Mouse (Mus musculus) MEL (cell line): ENCODE measurements around the gene Gm10295. TPM values are rescaled to one million over a fixed set of nuclear protein-coding genes. Genes with fewer than 3 reads are reported as not detected.

Experiments
- DNase-seq: peaks from one replicate; pipeline ENCODE4 v3.0.0; 2011; ENCODE audit warnings: low read depth, low spot score
- H3K27ac ChIP-seq: 2 replicates; pipeline ENCODE4 v1.5.1; 2012; ENCODE audit warnings: low read depth, mild to moderate bottlenecking, control low read depth, low read length, moderate library complexity; ENCODE audit not compliant: control insufficient read depth
- H3K27me3 ChIP-seq, 2 experiments: fragments of 150-350 bp in 1 of 2; sonication (generic) in 1 of 2; 2 replicates each; pipeline ENCODE4 v1.6.1; 2012; ENCODE audit warnings: low read length in 2 of 2, mild to moderate bottlenecking in 2 of 2, improper control_type of control experiment in 1 of 2, moderate library complexity in 1 of 2; ENCODE audit not compliant: insufficient read depth in 2 of 2, control insufficient read depth in 1 of 2
- H3K36me3 ChIP-seq, 2 experiments: 2 replicates each; pipeline ENCODE4 v1.6.1; 2012 to 2014; ENCODE audit warnings: low read length in 2 of 2, improper control_type of control experiment in 1 of 2, inconsistent platforms in 1 of 2, mild to moderate bottlenecking in 1 of 2; ENCODE audit not compliant: insufficient read depth in 2 of 2, control insufficient read depth in 1 of 2
- H3K4me1 ChIP-seq, 2 experiments: fragments of 150-350 bp in 1 of 2; sonication (generic) in 1 of 2; 2 replicates each; pipeline ENCODE4 v1.6.1; 2012; ENCODE audit warnings: low read length in 2 of 2, improper control_type of control experiment in 1 of 2, mild to moderate bottlenecking in 1 of 2; ENCODE audit not compliant: insufficient read depth in 2 of 2, control insufficient read depth in 1 of 2
- H3K4me3 ChIP-seq, 2 experiments: fragments of 150-350 bp in 1 of 2; sonication (generic) in 1 of 2; 2 replicates each; pipeline ENCODE4 v1.5.1; 2012; ENCODE audit warnings: low read depth in 2 of 2, low read length in 2 of 2, mild to moderate bottlenecking in 2 of 2, moderate library complexity in 2 of 2, control low read depth in 1 of 2, improper control_type of control experiment in 1 of 2; ENCODE audit not compliant: control insufficient read depth in 1 of 2, insufficient read depth in 1 of 2
- H3K79me2 ChIP-seq: 2 replicates; pipeline ENCODE4 v1.6.1; 2012; ENCODE audit warnings: mild to moderate bottlenecking, low read length, moderate library complexity; ENCODE audit not compliant: control insufficient read depth, poor library complexity, insufficient read depth
- H3K9ac ChIP-seq: 2 replicates; pipeline ENCODE4 v1.6.1; 2012; ENCODE audit warnings: low read depth, mild to moderate bottlenecking, control low read depth, low read length, moderate library complexity; ENCODE audit not compliant: control insufficient read depth, poor library complexity, severe bottlenecking
- H3K9me3 ChIP-seq: fragments of 150-350 bp; sonication (generic); replicated peaks from 2 replicates; pipeline ENCODE4 v1.6.1; 2012; ENCODE audit warnings: mild to moderate bottlenecking, low read length, improper control_type of control experiment, moderate library complexity; ENCODE audit not compliant: insufficient read depth
- BHLHE40 ChIP-seq: IDR thresholded peaks from 2 replicates; pipeline ENCODE4 v1.6.1; 2012; ENCODE audit warnings: low read depth, mild to moderate bottlenecking, inconsistent platforms, low read length, improper control_type of control experiment, borderline replicate concordance
- CHD1 ChIP-seq: IDR thresholded peaks from 2 replicates; pipeline ENCODE4 v1.6.1; 2012; ENCODE audit warnings: low read depth, mild to moderate bottlenecking, inconsistent platforms, low read length, improper control_type of control experiment
- ELF1 ChIP-seq: IDR thresholded peaks from 2 replicates; pipeline ENCODE4 v1.6.1; 2014; ENCODE audit warnings: low read depth, mild to moderate bottlenecking, inconsistent platforms, low read length, improper control_type of control experiment, moderate library complexity
- ETS1 ChIP-seq: IDR thresholded peaks from 2 replicates; pipeline ENCODE4 v1.6.1; 2012; ENCODE audit warnings: low read depth, mild to moderate bottlenecking, inconsistent platforms, low read length, improper control_type of control experiment, moderate library complexity
- GATA1 ChIP-seq: IDR thresholded peaks from 2 replicates; pipeline ENCODE4 v1.6.1; 2011; ENCODE audit warnings: low read depth, low read length, improper control_type of control experiment
- KAT2A ChIP-seq: conservative IDR thresholded peaks from 2 replicates; pipeline ENCODE4 v1.6.1; 2012; ENCODE audit warnings: low read depth, low read length, improper control_type of control experiment, inconsistent platforms
- MAFK ChIP-seq: IDR thresholded peaks from 2 replicates; pipeline ENCODE4 v1.6.1; 2011; ENCODE audit warnings: low read depth, mild to moderate bottlenecking, low read length, improper control_type of control experiment, borderline replicate concordance
- MAX ChIP-seq: IDR thresholded peaks from 2 replicates; pipeline ENCODE4 v1.6.1; 2011; ENCODE audit warnings: low read length, improper control_type of control experiment
- MEF2A ChIP-seq: IDR thresholded peaks from 2 replicates; pipeline ENCODE4 v1.6.1; 2014; ENCODE audit warnings: low read depth, mild to moderate bottlenecking, inconsistent platforms, low read length, improper control_type of control experiment; ENCODE audit not compliant: poor library complexity, insufficient replicate concordance, severe bottlenecking; ENCODE audit errors: extremely low read depth
- MXI1 ChIP-seq: IDR thresholded peaks from 2 replicates; pipeline ENCODE4 v1.6.1; 2011; ENCODE audit warnings: mild to moderate bottlenecking, low read depth, low read length, improper control_type of control experiment
- MYB ChIP-seq: IDR thresholded peaks from 2 replicates; pipeline ENCODE4 v1.6.1; 2011; ENCODE audit warnings: mild to moderate bottlenecking, low read depth, low read length, improper control_type of control experiment
- MYC ChIP-seq: IDR thresholded peaks from 2 replicates; pipeline ENCODE4 v1.6.1; 2011; ENCODE audit warnings: low read depth, mild to moderate bottlenecking, low read length, improper control_type of control experiment, moderate library complexity
- NELFE ChIP-seq: IDR thresholded peaks from 2 replicates; pipeline ENCODE4 v1.6.1; 2011; ENCODE audit warnings: low read depth, low read length, improper control_type of control experiment
- NRF1 ChIP-seq: IDR thresholded peaks from 2 replicates; pipeline ENCODE4 v1.6.1; 2014; ENCODE audit warnings: low read depth, mild to moderate bottlenecking, inconsistent platforms, low read length, improper control_type of control experiment, moderate library complexity; ENCODE audit not compliant: poor library complexity, insufficient read depth, severe bottlenecking
- POLR2A ChIP-seq, 2 experiments: IDR thresholded peaks; 2 replicates each; pipeline ENCODE4 v1.6.1; 2011 to 2012; ENCODE audit warnings: low read length in 2 of 2, mild to moderate bottlenecking in 2 of 2, control low read depth in 1 of 2, improper control_type of control experiment in 1 of 2, low read depth in 1 of 2, moderate library complexity in 1 of 2; ENCODE audit not compliant: control insufficient read depth in 1 of 2, insufficient read depth in 1 of 2, poor library complexity in 1 of 2
- POLR2AphosphoS2 ChIP-seq: IDR thresholded peaks from 2 replicates; pipeline ENCODE4 v1.6.1; 2011; ENCODE audit warnings: low read length, improper control_type of control experiment
- POLR2AphosphoS5 ChIP-seq: IDR thresholded peaks from 2 replicates; pipeline ENCODE4 v1.6.1; 2012; ENCODE audit warnings: low read depth, borderline replicate concordance, mild to moderate bottlenecking, inconsistent platforms, low read length, moderate library complexity, mixed read lengths
- RAD21 ChIP-seq: IDR thresholded peaks from 2 replicates; pipeline ENCODE4 v1.6.1; 2011; ENCODE audit warnings: mild to moderate bottlenecking, low read depth, low read length, improper control_type of control experiment
- SIN3A ChIP-seq: IDR thresholded peaks from 2 replicates; pipeline ENCODE4 v1.6.1; 2012; ENCODE audit warnings: low read length, improper control_type of control experiment, inconsistent platforms
- TAL1 ChIP-seq: IDR thresholded peaks from 2 replicates; pipeline ENCODE4 v1.6.1; 2012; ENCODE audit warnings: mild to moderate bottlenecking, inconsistent platforms, low read length, moderate library complexity, mixed read lengths
- TBP ChIP-seq: IDR thresholded peaks from 2 replicates; pipeline ENCODE4 v1.8.0; 2011; ENCODE audit warnings: low read depth, low read length, improper control_type of control experiment
- UBTF ChIP-seq: IDR thresholded peaks from 2 replicates; pipeline ENCODE4 v1.6.1; 2012; ENCODE audit warnings: low read depth, mild to moderate bottlenecking, inconsistent platforms, low read length, improper control_type of control experiment, moderate library complexity, borderline replicate concordance; ENCODE audit not compliant: insufficient read depth
- ZC3H11A ChIP-seq: IDR thresholded peaks from 2 replicates; pipeline ENCODE4 v1.6.1; 2012; ENCODE audit warnings: low read depth, mild to moderate bottlenecking, inconsistent platforms, low read length, improper control_type of control experiment
- ZKSCAN1 ChIP-seq: IDR thresholded peaks from 2 replicates; pipeline ENCODE4 v1.6.1; 2012; ENCODE audit warnings: low read depth, mild to moderate bottlenecking, inconsistent platforms, low read length, improper control_type of control experiment, moderate library complexity
- ZMIZ1 ChIP-seq: IDR thresholded peaks from 2 replicates; pipeline ENCODE4 v1.6.1; 2012; ENCODE audit warnings: low read depth, mild to moderate bottlenecking, inconsistent platforms, low read length, improper control_type of control experiment, moderate library complexity
- ZNF384 ChIP-seq: IDR thresholded peaks from 2 replicates; pipeline ENCODE4 v1.6.1; 2012; ENCODE audit warnings: low read depth, mild to moderate bottlenecking, inconsistent platforms, low read length, improper control_type of control experiment
- polyA plus RNA-seq, 2 experiments: library from polyadenylated mRNA; stranded (reverse) in 1 of 2; unstranded in 1 of 2; fragments of >175 nt in 1 of 2; fragments of >200 nt in 1 of 2; gene quantifications; 2 replicates each; pipeline versions ENCODE4 v1.2.1 to v1.2.4; 2012; ENCODE audit warnings: low replicate concordance in 2 of 2, low read depth in 1 of 2; ENCODE audit not compliant: insufficient read length in 2 of 2, insufficient read depth in 1 of 2, missing spikeins in 1 of 2
- total RNA-seq: library from RNA; depleted of rRNA; stranded (reverse); fragments of 300-350 nt; gene quantifications from 2 replicates; pipeline ENCODE4 v1.2.3, GENCODE M21; 2012

Gm10295 gene
- total and polyA plus RNA-seq, 3 experiments, result not detected

DNA sequence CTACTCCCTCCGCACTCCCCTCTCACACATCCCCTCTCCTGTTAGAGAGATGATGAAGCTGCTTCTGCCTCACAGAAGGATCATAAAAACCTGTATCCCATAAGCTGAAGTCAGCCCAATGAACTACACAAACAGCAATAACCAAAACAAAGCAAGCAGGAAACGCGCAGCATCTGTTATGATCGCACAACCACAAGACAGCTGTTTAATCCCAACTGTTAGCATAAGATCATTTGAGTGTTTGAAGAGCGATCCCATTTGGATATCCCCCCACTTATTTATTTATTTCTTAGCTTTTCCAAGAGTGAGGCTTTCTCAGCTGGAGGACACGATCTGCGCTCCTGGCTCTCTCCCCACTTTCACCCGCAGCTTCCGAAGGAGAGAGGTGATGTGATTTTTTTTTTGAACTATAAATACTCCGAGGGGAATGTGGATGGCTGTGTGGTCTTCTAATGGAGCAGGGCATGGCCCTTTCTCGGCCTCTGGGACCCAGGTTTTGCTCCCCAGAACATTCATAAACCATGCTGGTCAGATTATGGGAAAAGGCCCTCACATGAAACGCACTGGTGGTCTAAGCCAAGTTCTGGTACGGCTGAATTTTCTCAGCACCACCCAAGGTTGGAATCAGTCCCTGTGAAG, 17.4 kb upstream of the Gm10295 start:
- Histone ChIP-seq H3K27me3 (no peaks in the 10 kb centered on the region), H3K4me3 (no peak overlapping the region), H3K79me2 (no peaks in the 10 kb centered on the region), H3K4me1 (no peaks in the 10 kb centered on the region), H3K9ac (no peak overlapping the region), H3K27ac (no peak overlapping the region), H3K9me3 (no peaks in the 10 kb centered on the region), H3K36me3 (no peaks in the 10 kb centered on the region)
- no peak for DNase-seq
- TF ChIP-seq MEF2A (no peak), NRF1 (no peak), MXI1 (no peak), GATA1 (no peak), POLR2AphosphoS2 (no peak), NELFE (no peak), MYC (no peak), MAFK (no peak), MAX (no peak), TAL1 (no peak), MYB (no peak), UBTF (no peak), POLR2A (IDR thresholded peaks at IDR 0.05; ENCODE audit: control insufficient read depth in 1 of 2, insufficient read depth in 1 of 2, low read depth in 1 of 2, low read length in 2 of 2, poor library complexity in 1 of 2) (no peak), ZKSCAN1 (no peak), ELF1 (no peak)

DNA sequence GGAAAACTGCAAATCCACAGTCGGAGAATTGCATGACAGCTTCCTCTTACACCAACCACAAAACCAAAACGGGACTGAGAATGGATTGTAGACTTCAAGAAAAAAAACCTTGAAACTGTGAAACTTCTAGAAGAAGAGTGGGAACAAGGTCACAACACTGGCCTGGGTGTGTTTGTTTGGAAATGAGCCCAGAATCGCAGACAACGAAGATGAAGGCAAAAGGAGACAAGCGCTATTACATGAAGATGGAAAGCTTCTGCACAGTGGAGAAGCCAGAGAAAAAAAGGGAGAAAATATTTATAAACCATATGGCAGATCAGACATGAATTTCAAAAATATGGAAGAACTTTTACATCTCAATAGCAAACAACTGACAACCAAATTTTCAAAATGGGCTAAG, 4.3 kb upstream of the Gm10295 start:
- H3K27ac ChIP-seq, result no peak overlapping the region
- no peaks in the 10 kb centered on the region for H3K27me3 ChIP-seq
- H3K36me3 ChIP-seq, result no peaks in the 10 kb centered on the region
- no peaks in the 10 kb centered on the region for H3K4me1 ChIP-seq
- H3K9me3 ChIP-seq, result no peaks in the 10 kb centered on the region
- no peaks in the 10 kb centered on the region for H3K79me2 ChIP-seq
- no peak overlapping the region for H3K9ac ChIP-seq
- H3K4me3 ChIP-seq, result no peak overlapping the region
- no peak for TF ChIP-seq ETS1
- TF ChIP-seq TBP, result no peak
- TF ChIP-seq BHLHE40, result no peak
- TF ChIP-seq SIN3A, result no peak
- no peak for TF ChIP-seq MXI1
- TF ChIP-seq MEF2A, result no peak
- no peak for TF ChIP-seq MYC
- TF ChIP-seq ZMIZ1, result no peak
- no peak for TF ChIP-seq GATA1
- no peak for TF ChIP-seq KAT2A
- TF ChIP-seq POLR2AphosphoS5, result no peak
- no peak for TF ChIP-seq MAFK
- TF ChIP-seq POLR2A (IDR thresholded peaks at IDR 0.05; ENCODE audit: control insufficient read depth in 1 of 2, insufficient read depth in 1 of 2, low read depth in 1 of 2, low read length in 2 of 2, poor library complexity in 1 of 2), result no peak
- no peak for TF ChIP-seq CHD1
- TF ChIP-seq ZC3H11A, result no peak
- TF ChIP-seq ZNF384, result no peak
- no peak for TF ChIP-seq RAD21
- TF ChIP-seq NELFE, result no peak
- TF ChIP-seq, all 39 proteins: peak for 0
- no peak for DNase-seq
